Mouse (Mus musculus) E14TG2a.4 (cell line): ENCODE results near the gene Zp3r.

Experiments used
- CTCF ChIP-seq: conservative IDR thresholded peaks from 2 replicates; pipeline ENCODE4 v1.5.1; 2014; ENCODE audit warnings: low read length
- NANOG ChIP-seq: IDR thresholded peaks from 2 replicates; pipeline ENCODE4 v1.6.1; 2014; ENCODE audit warnings: borderline replicate concordance, low read length, mixed read lengths
- POU5F1 ChIP-seq: IDR thresholded peaks from 2 replicates; pipeline ENCODE4 v1.6.1; 2014; ENCODE audit warnings: low read length, borderline replicate concordance

DNA sequence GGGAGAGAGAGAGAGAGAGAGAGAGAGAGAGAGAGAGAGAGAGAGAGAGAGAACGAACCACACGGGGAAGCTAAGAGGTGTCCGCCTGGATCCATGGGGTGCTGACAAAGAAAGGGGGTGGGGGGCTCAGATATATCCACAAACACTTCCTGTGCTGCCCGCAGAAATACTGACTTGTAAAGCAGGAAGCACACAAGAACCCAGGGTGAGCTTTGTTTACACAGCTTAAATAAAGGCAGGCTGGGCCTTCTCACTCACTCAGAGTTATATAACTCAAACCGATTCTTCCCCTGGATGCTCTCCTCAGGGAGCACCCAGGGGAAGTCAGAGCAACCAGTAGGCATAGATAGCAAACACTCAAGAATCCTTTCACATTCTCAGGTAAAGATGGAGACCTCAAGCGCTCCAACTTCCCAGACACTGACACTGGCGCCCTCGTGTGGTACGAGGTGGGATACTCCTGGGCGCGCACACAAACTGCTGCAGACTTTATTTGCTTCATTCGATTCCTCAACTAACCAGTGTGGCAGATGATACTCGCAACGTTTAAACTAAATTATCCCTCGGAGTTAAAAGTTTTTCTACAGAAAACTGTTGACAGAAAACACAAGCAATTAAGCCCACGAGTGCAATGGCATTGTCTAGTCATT lies 4.5 kb upstream of the Zp3r start:
- TF ChIP-seq CTCF, result peak; percentile 92
- TF ChIP-seq POU5F1, result no peak
- TF ChIP-seq NANOG, result no peak
